Mouse (Mus musculus) liver, embryonic 14.5 days (tissue): ENCODE results near the gene Wdr46.

Experiments
- CTCF ChIP-seq: IDR thresholded peaks from 2 replicates; pipeline ENCODE4 v1.5.1; 2016; ENCODE audit warnings: antibody characterized with exemption, low read depth, control low read depth
- EP300 ChIP-seq: IDR thresholded peaks from 2 replicates; pipeline ENCODE4 v1.6.1; 2016; ENCODE audit warnings: antibody characterized with exemption, low read depth

DNA sequence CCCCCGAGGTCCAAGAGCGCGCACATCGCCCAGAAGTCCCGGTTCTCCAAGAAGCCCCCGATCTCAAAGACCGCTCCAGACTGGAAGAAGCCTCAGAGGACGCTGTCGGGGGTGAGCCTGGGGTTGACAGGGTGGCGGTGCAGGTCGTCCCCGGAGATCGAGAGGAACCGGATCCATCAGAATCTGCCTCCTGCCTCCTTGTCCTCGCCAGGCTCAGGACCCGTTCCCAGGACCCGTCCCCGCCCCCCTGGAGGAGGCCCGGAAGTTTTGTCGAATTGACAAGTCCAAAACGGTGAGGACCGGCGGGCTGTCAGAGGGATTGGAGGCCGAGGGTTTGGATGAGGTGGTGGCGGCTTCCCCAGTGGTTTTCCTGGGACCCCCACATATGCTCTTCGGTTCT, 521 bp downstream of the Wdr46 start:
- no peak for TF ChIP-seq CTCF
- no peak for TF ChIP-seq EP300
